Mouse (Mus musculus) myocyte (in vitro differentiated cells): ENCODE measurements around the gene Gm49358.

Experiments used
- CEBPB ChIP-seq: IDR thresholded peaks from 2 replicates; pipeline ENCODE4 v1.6.1; 2011; ENCODE audit warnings: mild to moderate bottlenecking, moderate library complexity; ENCODE audit not compliant: poor library complexity, insufficient read depth, severe bottlenecking
- E2F4 ChIP-seq: IDR thresholded peaks from one replicate; pipeline ENCODE4 v1.6.1; 2011; ENCODE audit warnings: mild to moderate bottlenecking, control low read depth, moderate library complexity; ENCODE audit not compliant: insufficient read depth
- MAX ChIP-seq: IDR thresholded peaks from one replicate; pipeline ENCODE4 v1.6.1; 2011; ENCODE audit warnings: low read depth, mild to moderate bottlenecking, control low read depth
- MYOD1 ChIP-seq, 3 experiments: IDR thresholded peaks; one replicate each; pipeline ENCODE4 v1.6.1; 2011; ENCODE audit warnings: control low read depth in 2 of 3, low read depth in 2 of 3, mild to moderate bottlenecking in 2 of 3, moderate library complexity in 1 of 3; ENCODE audit not compliant: insufficient read length in 2 of 3, control insufficient read depth in 1 of 3
- MYOG ChIP-seq, 3 experiments: IDR thresholded peaks; one replicate each; pipeline ENCODE4 v1.6.1; 2011; ENCODE audit warnings: control low read depth in 2 of 3, low read depth in 2 of 3, mild to moderate bottlenecking in 2 of 3; ENCODE audit not compliant: insufficient read length in 2 of 3, control insufficient read depth in 1 of 3, insufficient read depth in 1 of 3
- POLR2A ChIP-seq: IDR thresholded peaks from one replicate; pipeline ENCODE4 v1.6.1; 2011; ENCODE audit warnings: low read depth, mild to moderate bottlenecking, control low read depth, moderate library complexity; ENCODE audit not compliant: insufficient read length
- POLR2AphosphoS2 ChIP-seq: IDR thresholded peaks from one replicate; pipeline ENCODE4 v1.6.1; 2011; ENCODE audit warnings: low read depth, control low read depth; ENCODE audit not compliant: insufficient read length
- TCF12 ChIP-seq: IDR thresholded peaks from one replicate; pipeline ENCODE4 v1.6.1; 2011; ENCODE audit warnings: mild to moderate bottlenecking, control low read depth; ENCODE audit not compliant: poor library complexity, insufficient read depth, severe bottlenecking
- TCF3 ChIP-seq: IDR thresholded peaks from one replicate; pipeline ENCODE4 v1.6.1; 2011; ENCODE audit warnings: low read depth, control low read depth; ENCODE audit not compliant: insufficient read length
- USF1 ChIP-seq: IDR thresholded peaks from one replicate; pipeline ENCODE4 v1.6.1; 2011; ENCODE audit warnings: low read depth, mild to moderate bottlenecking, control low read depth, moderate library complexity

DNA sequence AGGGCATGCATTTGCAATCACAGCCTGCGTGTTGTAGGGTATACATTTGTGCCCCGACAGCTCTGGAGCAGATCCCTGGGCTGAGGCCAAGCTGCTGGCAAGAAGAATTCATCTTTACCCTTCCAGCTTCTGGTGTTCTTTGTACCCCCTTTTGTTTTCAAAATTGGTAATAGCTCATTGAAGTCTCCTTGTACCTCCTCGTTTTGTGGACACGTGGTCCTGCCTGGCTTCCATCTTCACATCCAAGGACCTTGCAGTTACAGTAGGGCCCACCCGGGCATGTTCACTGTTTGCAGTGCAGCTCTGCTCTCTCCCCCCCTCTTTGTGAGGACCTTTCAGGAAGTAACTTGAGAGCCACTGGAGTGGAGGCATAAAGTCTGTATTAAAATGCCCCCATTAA, 24.4 kb downstream of the Gm49358 start:
- TF ChIP-seq POLR2A (no peak), TCF3 (no peak), USF1 (no peak), MYOD1 (IDR thresholded peaks at IDR 0.05; ENCODE audit: control insufficient read depth in 1 of 3, insufficient read length in 2 of 3, low read depth in 2 of 3) (no peak), CEBPB (no peak), POLR2AphosphoS2 (no peak), MAX (no peak), E2F4 (no peak), TCF12 (no peak), MYOG (IDR thresholded peaks at IDR 0.05; ENCODE audit: control insufficient read depth in 1 of 3, insufficient read depth in 1 of 3, insufficient read length in 2 of 3, low read depth in 2 of 3) (no peak)
